Mouse (Mus musculus): ENCODE measurements around the gene Arhgap45.

Gene Arhgap45

DNA sequence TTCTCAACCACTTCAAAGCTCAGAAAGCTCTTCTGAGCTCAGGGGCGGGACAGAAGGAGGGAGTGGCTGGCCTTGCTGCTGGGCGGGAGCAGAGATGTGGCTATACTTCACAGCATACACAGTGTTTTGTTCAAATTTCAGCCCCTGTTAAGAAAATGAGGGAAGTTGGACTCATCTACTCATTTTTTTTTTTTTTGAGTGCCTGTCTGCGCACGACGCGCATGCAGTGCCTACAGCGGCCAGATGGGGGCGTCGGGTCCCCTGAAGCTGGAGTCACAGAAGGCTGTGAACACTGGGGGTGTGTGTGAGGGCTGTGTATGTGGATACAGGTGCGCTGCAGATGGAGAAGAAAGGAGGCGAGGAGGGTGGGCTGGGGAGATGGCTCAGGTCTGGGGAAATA lies 29.5 kb upstream of the Arhgap45 start:
- no peak for ATAC-seq (ENCODE audit: low TSS enrichment)

DNA sequence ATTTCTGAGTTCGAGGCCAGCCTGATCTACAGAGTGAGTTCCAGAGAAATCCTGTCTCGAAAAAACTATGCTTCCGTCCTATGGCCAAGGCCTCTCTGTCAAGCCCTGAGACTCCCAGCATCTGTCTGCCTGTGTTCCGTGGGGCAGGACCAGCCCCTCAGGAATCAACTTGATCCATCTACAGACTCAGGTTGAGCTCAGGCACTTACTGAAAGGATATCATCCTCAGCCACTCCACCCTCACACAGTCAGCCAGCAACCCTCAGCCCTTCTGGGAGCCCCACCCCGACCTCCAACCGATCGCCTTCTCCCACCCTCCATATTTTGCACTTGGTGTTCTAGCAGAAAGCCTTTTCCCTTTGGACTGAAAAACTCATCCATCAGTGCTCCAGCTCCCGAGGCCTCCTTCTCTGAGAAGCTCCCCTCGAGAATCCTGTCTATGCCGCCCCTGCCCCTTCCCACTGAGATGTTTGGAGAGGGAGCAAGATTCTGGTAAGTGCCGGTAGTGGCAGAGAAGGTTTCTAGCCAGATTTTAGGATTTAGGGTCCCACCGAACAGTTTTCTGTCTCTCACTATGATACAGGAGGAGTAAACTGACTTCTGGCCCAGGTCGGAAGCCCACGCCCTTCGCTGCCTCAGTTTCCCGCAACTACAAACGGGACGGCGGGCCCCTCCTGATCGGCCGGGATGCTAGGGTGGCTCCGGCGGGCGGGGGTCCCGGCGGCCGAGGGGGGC lies 28.5 kb upstream of the Arhgap45 start:
- ATAC-seq (ENCODE audit: low TSS enrichment) = no peak

DNA sequence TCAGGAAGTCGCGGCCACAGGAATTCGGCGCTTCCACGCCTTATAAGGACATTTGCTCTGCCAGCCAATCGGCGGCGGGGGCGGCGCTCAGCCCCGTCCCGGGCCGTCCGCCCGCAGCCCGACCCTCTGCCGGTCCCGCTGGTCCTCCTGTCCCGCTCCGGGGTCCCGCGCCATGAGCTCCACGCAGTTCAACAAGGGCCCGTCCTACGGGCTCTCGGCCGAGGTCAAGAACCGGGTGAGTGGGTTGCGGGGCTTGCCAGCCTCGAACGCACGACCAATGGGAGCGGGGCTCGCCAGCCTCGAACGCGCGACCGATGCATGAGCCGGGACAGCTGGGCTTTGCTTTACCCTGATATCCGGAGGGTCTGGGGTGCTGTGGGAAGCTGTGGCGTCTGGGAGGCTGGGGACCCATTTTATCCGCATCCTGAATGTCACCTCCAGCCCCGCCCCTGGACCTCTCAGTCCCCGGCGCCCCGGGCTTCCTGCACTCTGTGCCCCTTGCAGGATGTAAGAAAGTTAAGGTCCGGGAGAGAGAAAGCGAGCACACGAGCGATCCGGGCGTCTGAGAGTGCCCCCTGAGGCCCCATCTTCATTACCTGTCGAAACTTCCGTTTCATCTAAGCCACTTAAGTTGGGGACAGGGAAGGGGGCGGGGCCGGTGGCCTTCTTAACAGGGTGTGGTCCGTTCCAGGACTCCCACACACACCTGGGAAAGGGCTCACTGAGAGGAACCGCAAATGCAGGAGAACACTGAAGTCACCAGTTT lies 27.8 kb upstream of the Arhgap45 start, which contains the start of gene Cnn2:
Gene Cnn2 (plus strand): TSS at position 79 of the 766 bp plus-strand sequence.
- ATAC-seq (ENCODE audit: low TSS enrichment) = no peak

DNA sequence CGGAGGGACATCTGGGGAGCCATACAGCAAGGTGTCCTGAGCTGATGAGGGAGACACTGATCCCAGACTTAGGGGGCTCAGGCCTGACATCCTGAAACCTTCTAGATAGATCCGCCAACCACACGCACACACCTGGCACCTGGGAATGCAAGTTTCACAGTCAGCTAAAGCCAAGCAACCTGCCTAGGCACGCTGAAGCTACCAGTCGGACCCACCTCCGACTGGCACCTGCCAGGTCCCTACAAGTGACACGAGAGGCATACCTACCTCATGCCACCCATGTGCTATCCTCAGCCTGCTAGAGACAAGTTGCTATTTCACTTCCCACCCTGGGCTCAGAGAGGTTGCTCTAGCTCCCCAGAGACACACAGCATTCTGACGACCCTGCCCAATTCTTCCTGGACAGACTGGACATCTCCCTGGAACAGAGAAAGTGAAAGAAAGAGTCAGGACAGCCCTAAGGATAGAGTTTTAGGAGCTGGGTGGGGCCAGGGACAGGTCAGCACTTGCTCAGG lies 27.1 kb upstream of the Arhgap45 start:
- ATAC-seq (ENCODE audit: low TSS enrichment) = no peak

DNA sequence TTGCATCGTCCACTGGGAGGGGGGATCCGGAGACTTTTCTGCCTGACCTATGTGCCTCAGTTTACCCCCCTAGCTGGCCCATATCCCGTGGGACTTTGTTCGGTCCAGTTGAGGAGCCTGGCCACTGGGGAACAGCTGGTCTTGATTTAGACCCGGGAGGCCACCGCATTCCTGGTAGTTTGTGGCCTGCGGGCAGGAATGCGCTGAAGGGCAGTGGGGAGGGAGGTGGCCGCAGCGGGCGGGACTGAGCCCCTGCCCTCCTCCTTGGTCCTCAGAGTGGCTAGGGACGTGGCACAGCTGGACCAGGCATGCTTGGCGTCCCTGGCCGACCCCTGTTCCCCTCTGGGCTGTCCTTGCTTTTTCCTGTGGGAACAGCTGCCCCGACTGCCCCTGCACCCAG lies 26.6 kb upstream of the Arhgap45 start:
- ATAC-seq (ENCODE audit: low TSS enrichment) = no peak

DNA sequence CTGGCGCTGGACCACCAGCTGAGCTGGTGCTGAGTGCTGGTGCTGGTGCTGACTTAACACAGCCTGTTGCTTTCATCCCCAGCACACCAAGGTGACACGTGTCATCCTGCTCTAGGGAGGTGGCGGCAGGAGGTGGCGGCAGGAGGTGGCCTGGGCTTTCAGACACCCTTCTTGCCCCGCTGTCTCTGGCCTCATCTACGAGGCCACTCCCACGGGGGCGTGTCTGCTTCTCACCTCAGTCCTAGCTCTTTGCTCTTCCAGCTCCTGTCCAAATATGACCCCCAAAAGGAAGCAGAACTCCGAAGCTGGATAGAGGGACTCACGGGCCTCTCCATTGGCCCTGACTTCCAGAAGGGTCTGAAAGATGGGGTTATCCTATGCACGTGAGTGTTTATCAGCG lies 25.4 kb upstream of the Arhgap45 start:
- ATAC-seq (ENCODE audit: low TSS enrichment) = no peak

DNA sequence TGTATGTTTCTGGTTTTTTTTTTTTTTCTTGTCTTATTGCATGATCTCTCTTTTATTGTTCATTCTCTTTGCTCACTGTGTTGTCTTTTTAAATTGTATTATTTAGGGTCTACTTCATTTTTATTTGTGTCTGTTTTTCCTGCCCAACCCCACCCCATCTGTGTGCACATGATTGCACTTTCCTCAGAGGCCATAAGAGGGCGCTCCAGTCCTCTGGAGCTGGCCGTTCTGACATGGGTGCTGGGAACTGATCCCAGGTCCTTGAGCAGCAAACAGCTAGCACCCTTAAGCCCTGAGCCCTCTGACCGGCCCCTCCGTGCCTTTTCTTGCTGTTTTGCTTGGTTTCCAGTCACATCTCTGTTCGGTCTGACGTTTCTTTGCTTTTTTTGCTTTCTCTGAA lies 24.9 kb upstream of the Arhgap45 start:
- no peak for ATAC-seq (ENCODE audit: low TSS enrichment)

DNA sequence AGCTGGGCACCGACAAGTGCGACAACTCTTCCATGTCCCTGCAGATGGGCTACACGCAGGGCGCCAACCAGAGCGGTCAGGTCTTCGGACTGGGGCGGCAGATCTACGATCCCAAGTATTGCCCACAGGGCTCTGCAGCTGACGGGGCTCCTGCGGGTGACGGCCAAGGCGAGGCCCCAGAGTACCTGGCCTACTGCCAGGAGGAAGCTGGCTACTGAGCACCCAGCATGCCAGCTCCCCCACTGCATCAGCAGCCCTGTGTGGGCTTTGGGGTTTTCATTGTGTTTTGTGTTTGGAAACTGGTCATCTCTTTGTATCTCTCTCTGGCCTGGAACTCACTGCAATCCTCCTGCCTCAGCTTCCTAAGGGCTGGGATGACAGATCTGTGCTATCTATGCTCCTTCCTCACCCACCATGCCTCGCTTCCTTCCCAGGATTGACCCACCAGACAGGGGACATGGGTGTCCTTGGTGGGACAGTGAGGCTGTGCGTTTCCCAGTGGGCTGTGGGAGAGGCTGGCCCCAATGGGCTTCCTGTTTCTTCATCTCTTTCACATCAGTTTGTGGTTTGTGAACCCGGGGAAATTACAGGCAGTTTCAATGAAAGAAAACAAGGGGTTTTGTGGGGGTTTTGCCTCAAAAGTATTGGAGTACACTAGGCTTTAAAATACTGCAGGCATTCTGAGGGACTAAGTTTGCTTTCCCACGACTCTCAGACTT lies 21.9 kb upstream of the Arhgap45 start:
- ATAC-seq (ENCODE audit: low TSS enrichment) = no peak

DNA sequence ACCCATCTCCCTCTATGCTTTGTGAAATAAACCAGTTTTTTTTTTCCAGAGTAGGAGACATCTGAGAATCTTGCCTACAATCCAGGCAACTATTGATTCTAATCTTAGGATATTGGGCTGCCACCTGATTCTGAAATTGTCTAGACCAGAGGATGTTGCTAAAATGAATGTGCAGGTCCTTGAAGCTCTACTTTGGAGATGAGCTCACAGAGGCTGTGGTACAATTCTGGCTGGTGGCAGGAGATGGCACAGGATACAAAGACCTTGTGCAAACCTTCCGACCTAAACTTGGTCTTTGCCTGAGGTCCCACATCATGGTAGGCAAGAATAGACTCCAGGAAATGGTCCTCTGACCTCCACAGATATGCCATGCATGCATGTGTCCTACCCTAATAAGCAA lies 20.8 kb upstream of the Arhgap45 start:
- ATAC-seq (ENCODE audit: low TSS enrichment) = no peak

DNA sequence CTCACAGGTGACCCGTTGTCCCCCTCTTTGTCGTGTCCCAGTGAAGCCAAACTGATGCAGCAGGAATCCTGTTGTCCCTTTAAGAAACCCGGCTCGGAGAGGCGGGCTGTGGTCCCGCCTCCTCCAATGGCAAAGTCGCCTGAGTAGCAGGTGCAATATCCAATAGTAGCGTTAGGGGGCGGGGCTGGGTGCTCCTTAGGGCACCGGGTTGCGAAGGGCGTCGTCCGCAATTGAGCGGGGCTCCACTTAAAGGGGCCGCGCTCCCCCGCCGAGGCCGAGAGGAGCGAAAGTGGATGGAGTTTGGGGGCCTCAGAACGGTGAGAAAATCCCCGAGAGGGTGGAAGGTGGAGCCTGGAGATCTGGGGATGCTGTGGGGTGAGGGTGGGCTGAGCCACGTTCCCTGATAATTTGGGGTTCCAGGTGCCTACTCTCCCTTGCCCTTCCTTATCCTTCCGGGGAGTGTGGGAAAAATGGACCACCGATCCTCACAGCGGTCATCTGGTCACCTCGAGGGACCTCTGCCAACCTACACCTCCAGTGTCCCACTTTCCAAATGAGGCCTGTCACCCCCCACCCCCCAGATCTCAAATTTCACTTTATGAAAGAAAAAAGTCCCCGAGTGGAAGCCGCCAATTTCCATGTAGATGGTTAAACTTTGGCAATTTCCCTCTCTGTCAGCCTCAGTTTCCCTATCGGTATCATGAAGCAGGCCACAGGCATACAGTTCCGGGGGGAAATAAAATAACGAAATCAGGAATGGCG lies 20.0 kb upstream of the Arhgap45 start, which contains the start of gene Abca7:
Gene Abca7 (plus strand): TSS at position 223 of the 762 bp plus-strand sequence.
- ATAC-seq (ENCODE audit: low TSS enrichment) = peak; percentile 93

DNA sequence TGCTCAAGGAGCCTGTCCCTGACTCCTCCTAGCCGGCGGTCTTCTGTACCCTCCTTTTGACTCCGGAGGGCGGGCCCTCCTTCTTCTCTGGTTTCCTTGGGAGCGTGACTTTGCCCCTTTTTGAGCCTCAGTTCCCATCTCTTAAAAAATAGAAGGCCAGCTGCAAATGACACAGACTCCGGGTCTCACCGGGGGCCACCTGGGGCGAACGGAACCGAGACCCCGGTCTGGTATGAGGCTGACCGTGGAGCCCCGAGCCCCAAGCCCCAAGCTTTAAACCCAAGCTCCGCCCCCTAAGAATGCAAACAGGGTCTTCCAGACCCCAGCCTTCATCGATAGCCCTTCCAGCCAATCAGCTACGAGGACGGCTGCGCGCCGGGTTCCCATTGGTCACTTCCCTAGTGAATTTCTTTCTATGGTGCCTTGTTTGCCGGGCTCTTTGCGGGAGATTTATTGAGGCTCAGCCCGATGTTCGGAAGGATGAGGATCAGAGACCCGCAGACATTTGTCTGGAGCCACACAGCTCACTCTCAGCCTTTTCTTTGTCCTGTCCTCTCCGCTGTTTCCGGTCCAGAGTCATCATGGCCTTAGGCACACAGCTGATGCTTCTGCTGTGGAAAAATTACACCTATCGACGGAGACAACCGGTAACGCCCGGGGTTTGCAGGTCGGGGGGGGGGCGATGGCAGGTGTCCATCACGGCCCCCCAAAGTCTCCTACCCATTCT lies 19.3 kb upstream of the Arhgap45 start:
- ATAC-seq (ENCODE audit: low TSS enrichment) = peak; percentile 74

DNA sequence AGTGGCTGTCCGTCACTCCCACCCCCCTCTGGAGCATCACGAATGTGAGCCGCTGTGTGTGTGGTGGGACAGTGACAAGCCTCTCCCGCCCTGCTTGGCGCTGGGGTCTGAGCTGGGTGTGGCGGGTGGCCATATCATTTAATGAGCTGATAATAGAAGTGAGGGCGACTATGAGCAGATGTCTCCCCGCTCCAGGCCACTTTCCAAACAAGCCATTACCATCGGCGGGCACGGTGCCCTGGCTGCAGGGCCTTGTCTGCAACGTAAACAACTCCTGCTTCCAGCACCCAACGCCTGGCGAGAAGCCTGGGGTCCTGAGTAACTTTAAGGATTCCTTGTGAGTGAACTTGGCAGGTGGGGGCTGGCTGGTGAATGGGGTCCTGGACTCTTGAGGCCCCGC lies 18.6 kb upstream of the Arhgap45 start:
- ATAC-seq (ENCODE audit: low TSS enrichment) = no peak

DNA sequence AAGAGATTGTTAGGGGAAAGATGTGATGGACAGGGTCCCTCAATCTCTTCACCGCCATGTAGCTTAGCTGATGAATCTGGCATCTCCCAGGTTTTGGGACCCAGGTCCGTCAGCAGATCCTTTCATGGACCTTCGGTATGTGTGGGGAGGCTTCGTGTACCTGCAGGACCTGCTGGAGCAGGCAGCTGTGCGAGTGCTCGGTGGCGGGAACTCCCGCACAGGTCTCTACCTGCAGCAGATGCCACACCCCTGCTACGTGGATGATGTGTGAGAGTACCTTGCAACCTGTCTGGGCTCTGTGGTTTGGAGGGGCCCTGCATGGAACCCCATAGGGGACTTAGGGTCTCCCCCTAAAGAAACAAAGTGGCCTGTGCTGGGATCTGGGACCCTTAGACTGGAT lies 14.5 kb upstream of the Arhgap45 start:
- no peak for ATAC-seq (ENCODE audit: low TSS enrichment)

DNA sequence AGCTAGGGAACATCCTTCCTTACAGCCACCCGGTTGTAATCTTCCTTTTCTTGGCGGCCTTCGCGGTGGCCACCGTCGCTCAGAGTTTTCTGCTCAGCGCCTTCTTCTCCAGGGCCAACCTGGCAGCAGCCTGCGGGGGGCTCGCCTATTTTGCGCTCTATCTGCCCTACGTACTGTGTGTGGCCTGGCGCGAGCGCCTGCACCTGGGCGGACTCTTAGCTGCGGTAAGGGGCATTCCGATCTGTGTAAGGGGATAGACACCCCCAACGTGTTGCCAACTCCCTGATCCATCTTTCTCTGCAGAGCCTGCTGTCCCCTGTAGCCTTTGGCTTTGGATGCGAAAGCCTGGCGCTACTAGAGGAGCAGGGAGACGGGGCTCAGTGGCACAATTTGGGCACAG lies 13.6 kb upstream of the Arhgap45 start:
- ATAC-seq (ENCODE audit: low TSS enrichment) = no peak

DNA sequence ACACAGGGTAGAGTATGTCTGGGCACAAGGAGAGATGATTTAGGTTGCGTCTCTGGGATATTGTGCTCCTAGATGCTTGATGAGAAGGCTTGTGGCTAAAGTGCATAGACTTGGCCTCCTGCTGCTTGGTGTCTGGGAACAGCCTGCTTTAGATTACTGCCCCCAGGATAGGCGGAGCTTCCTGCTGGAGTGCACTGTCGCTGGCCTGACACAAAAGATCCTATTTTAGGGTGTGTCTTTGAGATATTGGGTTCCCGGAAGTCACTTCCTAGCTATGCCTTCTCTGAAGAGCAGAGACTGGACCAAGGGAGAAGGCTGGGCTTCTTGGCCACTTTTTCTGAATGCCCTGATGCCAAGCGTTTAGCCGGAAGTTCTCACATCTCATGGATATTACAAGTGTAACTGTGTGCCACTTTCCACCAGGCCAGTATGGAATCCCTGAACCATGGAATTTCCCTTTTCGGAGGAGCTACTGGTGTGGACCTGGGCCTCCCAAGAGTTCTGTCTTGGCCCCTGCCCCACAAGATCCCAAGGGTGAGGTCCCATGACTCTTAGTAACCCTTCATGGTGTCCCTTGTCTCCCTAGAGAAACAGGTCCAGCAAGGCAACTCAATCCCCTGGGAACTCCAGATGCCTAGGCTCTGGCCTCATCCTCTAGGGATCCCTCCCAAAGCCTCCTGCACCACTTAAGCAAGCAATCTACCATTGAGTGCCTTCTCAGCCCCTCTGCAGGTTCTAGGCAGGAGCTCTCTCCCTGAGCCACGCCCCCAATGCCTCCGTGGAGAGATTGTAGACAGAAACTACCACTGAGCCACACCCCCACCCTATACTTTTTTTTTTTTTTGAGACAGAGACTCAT lies 12.8 kb upstream of the Arhgap45 start:
- no peak for ATAC-seq (ENCODE audit: low TSS enrichment)

DNA sequence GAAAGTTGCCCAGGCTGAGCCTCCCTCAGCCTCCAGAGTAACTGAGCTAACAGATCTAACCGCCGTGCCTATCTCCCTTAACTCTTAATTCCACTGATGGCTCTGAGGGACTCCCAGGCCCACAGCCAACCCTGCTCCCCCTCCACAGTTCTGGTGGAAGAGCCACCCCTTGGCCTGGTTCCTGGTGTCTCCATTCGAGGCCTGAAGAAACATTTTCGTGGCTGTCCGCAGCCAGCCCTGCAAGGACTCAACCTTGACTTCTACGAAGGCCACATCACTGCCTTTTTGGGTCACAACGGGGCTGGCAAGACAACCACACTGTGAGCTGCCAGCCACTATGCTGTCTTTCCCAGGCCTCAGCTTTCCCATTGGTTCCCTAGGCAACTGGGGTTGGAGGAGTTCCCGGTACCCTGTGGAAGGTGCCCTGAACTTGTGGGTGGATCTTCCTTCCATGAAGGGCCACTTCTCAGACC lies 12.2 kb upstream of the Arhgap45 start:
- no peak for ATAC-seq (ENCODE audit: low TSS enrichment)

DNA sequence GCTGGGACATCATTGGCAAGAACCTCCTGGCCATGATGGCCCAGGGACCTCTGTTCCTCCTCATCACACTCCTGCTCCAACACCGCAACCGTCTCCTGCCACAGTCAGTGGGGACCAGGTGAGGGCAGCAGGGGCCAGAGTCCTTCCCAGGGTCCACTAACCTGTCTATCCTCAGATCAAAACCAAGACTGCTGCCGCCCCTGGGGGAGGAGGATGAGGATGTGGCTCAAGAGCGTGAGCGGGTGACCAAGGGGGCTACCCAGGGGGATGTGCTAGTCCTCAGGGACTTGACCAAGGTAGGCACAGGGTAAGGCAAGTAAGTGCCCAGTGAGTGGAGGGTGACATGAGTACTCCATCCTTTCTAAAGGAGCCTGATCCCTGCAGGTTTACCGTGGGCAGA lies 4.7 kb upstream of the Arhgap45 start:
- ATAC-seq (ENCODE audit: low TSS enrichment) = no peak

DNA sequence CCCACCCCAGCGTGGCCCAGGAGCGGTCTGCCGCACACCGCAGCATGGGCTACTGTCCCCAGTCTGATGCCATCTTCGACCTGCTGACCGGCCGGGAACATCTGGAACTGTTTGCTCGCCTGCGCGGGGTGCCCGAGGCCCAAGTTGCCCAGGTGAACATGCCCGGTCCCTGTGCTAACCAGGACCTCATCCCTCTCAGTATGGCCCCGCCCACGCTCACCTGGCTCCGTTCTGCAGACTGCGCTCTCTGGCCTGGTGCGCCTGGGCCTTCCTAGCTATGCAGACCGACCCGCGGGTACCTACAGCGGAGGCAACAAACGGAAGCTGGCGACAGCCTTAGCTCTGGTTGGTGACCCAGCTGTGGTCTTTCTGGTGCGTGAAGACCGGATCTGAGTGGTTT lies 2.8 kb upstream of the Arhgap45 start:
- no peak for ATAC-seq (ENCODE audit: low TSS enrichment)

DNA sequence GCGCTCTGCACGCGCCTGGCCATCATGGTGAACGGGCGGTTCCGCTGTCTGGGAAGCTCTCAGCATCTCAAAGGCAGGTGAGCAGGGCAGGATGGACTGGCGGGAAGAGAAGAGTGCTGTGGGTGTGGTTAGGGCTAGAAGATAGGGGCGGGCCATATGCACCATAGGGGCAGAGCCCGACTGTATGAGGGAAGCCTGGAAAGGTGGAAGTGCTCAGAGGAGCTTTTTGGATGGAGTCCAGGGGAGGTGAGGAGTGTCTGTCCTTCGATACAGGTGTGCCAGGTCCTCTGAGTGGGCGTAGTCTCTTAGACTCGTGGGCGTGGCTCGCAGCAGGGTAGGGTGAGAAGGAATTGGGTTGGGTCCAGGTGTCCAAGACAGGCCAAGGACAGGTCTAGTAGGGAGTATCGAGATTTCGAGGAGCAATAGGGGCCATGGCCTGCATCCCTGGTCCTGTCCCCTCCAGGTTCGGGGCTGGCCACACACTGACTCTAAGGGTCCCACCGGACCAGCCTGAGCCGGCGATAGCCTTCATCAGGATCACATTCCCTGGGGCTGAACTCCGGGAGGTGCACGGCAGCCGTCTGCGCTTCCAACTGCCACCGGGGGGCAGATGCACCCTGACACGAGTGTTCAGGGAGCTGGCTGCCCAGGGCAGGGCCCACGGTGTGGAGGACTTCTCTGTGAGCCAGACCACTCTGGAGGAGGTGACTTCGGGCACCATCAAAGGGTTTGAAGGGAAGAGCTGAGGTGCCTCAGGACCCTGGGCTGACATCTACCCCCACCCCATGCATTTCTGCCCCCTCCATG lies 1.8 kb upstream of the Arhgap45 start:
- ATAC-seq (ENCODE audit: low TSS enrichment) = no peak
